Mouse (Mus musculus): ENCODE measurements at regions not wholly inside any gene's neighbourhood (a gene's known extent, or its start where the extent isn't known, plus 50 kb on each side); places are given as distances from the start of the nearest gene placed in this dataset.

GRCm38 (mm10) chr3:103420621-103421274 lies 141.7 kb downstream of the Trim33 start:
- TF ChIP-seq CTCF (IDR thresholded peaks at IDR 0.05; ENCODE audit: low read depth, low read length), result no peak
- TF ChIP-seq POLR2A (IDR thresholded peaks at IDR 0.05; ENCODE audit: extremely low read depth, insufficient read depth, low read length), result no peak

Measured in liver, adult 2 months (tissue).